Mouse (Mus musculus): ENCODE data around the gene Aanat.

- TF ChIP-seq CTCF (IDR thresholded peaks at IDR 0.05; ENCODE audit: low read depth) (peak; percentile 95), EP300 (optimal IDR thresholded peaks at IDR 0.05) (no peak)
Observed at GRCm38 (mm10) chr11:116586801-116587631, 784 bp downstream of the Aanat start.

Measured in stomach, postnatal 0 days (tissue).